Mouse (Mus musculus) cerebellum, adult 11-12 months (tissue): ENCODE results near the gene Ppp4r4.
A peak's percentile ranks its signal among the peaks of the same experiment; 100 is the strongest.
"Not testable (repeated sequence)": the region's sequence is repeated elsewhere in the genome, so short reads cannot be mapped to it uniquely, and the experiment has no call there.

Source experiments
- DNase-seq: peaks from one replicate; pipeline ENCODE4 v3.0.0; 2022

Ppp4r4 gene

GRCm38 (mm10) chr12:103540429-103540828 is 8.3 kb downstream of the Ppp4r4 start:
- DNase-seq, result no peak

DNA sequence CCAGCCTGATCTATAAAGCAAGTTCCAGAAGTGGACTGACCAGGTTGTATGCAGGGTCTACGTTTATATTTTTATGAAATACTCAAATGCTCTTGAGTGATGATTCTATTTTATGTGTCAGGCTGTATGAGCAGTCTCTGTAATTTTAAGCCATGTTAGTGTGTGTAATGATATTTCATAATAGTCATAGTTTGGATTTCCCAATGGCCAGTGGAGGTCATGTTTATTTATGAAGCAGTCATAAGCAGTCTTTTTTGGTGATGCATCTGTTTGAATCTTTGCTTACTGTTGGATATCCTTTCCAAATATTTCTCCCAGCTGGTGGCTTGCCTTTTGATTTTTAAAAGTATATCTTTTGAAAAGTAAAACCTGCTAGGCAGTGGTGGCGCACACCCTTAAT is 11.3 kb downstream of the Ppp4r4 start:
- no peak for DNase-seq

DNA sequence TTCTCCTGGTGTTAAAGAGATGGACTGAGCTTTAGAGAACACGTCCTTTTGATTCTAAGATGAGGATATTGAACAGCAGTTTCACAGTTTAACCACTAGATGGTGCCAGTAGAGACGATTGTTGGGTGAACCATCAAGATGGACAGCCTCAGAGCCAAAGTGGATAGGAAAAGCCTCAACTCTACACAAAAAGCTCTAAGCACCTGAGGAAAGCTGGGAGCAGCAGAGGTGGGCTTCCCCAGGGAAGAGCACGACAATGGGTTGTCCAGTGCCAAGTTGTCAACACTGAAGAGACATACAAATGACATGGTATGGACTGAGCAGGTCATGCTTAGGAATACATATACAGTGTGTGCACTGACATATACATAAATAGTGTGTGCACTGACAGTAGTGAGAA is 12.1 kb downstream of the Ppp4r4 start:
- no peak for DNase-seq

- DNase-seq, result no peak
Observed at GRCm38 (mm10) chr12:103547438-103547837, 15.4 kb downstream of the Ppp4r4 start.

- no peak for DNase-seq
Observed at GRCm38 (mm10) chr12:103548526-103548925, 16.4 kb downstream of the Ppp4r4 start.

DNA sequence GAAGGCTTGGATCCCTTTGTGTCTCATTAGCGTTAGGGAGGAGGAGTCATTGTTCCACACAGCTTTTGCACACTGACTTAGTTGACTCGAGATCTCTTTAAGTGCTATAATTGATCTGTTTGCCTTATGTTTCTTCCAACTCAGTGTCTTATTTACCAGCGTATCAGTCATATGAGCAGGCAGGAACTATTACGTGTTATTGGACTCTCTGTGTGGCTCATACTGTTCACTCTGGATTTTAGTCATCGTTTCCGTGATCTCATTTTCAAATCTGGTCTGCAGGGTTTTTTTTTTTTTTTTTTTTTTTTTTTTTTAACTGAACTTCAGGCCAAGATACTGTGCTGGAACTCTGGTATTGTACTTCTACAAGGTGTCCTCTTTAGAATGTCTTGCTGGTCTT is 18.0 kb downstream of the Ppp4r4 start:
- no peak for DNase-seq

DNA sequence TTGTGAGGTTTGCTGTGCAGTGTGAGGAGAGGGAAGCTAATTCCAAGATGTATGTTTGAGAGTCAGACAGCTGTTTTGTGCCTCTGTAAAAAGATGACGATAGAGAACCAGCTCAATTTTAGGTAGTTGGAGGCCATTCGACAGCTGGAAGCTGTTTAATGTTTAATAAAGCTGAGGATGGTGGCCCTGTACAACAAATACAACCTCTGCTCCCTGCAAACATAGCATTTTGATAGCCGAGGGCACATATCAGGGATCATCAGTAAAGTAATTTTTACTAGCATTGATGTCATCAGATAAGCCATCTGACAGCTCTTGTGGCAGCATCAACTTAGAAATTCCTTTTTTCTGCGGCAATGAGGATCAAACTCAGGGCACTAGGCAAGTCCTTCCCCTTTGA is 19.3 kb downstream of the Ppp4r4 start:
- DNase-seq, result no peak

GRCm38 (mm10) chr12:103552506-103552905 is 20.4 kb downstream of the Ppp4r4 start:
- no peak for DNase-seq

DNA sequence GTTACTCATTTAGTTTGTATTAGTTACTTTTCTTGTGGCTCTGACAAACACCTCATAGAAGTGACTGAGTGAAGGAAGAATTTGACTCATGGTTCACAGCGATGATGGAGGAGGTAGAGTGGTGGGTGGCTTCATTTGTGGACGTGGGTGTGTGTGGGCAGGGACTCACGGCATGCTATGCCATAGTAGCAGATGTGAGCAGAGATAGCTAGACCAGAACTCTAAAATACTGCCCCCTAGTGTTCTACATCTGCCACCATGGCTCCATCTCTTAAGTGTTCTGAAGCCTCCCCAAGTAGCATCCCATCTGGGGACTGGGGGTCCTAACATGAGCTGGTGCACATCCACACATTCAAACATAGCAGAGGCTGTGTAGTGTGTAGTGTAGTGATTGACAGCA is 21.4 kb downstream of the Ppp4r4 start:
- DNase-seq, result no peak

- DNase-seq, result no peak
Observed at GRCm38 (mm10) chr12:103556856-103557255, 24.8 kb downstream of the Ppp4r4 start.

DNA sequence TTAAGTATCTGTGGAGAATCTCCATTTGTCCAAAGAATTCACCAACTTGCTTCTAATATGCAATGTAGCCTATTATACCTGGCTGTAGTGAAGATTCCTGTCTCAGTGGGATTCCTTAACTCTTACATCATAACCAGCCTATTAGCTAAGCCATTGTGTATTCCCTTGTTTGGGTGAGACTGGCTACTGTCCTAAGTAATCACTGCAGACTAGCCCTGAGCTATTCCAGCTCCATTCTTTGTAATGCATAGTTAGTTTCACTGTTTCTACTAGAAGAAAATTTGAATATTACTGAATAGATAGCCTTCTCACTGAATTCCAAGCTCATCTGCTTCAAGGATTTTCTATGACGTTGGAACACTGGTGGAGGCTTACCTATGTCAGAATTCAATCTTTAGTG is 32.6 kb downstream of the Ppp4r4 start:
- no peak for DNase-seq

GRCm38 (mm10) chr12:103565151-103565550 is 33.1 kb downstream of the Ppp4r4 start:
- DNase-seq, result no peak

GRCm38 (mm10) chr12:103567129-103567528 is 35.0 kb downstream of the Ppp4r4 start:
- no peak for DNase-seq

DNA sequence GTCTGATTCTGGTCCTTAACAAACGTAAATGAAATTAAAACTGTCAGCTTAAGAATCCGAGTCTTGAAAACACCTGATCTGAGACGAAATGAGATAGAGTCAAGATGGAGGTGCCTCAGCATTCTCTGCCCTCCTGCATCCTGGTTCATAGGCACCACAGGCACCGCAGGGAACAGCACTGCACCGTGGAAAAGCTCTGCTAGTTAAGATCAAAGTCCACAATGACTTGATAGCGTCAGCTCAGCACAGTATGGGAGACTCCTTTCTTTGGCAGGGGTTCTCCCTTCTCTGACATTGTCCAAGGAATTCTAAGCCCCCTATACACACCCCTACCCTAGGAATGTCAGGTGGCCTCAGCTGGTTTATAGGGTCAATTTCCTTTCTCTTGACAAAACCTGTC is 37.6 kb downstream of the Ppp4r4 start:
- DNase-seq, result no peak

DNA sequence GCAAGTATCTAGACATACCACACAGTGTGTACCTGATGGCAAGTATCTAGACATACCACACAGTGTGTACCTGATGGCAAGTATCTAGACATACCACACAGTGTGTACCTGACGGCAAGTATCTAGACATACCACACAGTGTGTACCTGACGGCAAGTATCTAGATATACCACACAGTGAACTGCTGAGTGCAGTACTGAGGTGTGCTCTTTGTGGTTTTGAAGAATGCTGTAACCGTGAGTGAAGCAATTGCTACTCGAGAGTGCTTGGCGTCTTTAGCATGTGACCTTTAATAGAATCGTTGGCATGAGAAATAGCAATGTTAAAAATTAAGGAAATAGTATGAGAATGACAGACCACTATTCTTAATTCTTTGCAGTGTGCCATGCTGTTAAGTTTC is 46.1 kb downstream of the Ppp4r4 start:
- DNase-seq, result not testable (repeated sequence)

GRCm38 (mm10) chr12:103583771-103584170 is 51.7 kb downstream of the Ppp4r4 start:
- no peak for DNase-seq

DNA sequence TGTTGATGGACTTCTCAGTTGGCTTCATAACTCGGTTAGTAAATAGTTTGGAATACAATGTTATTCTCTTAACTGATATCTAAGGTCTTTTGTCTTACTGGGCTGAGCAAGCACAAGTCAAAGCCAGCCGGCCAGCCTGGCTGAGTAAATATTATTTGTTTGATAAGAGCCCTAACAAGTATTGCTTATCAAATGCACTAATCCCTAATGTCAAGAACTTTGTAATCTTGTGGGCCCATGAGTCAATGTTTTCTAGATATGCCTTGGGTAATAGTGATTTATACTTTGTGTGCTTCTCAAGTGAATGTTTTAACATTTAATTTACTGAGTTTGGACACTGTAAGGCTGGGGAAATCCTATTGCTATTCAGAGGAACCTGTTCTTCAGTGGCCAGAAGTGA is 66.3 kb downstream of the Ppp4r4 start:
- no peak for DNase-seq

DNA sequence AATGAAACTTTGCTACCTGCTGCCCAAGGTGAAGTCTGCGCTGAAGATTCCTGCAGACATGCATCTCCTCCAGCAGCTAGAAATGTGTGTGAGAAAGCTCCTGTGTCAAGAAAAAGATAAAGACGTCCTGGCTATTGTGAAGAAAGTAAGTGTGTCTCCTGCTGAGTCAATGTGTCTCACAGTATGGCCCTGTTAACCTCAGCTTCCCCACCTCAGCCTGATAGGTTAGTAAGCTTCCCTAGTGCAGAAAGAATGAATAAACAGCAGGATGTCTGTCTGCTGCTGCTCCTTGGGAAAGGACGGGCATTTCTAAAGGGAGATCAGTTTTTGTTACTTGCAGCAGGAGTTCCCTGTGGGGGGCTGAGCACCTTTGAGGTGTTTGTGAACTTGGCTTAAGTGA is 68.3 kb downstream of the Ppp4r4 start:
- no peak for DNase-seq

GRCm38 (mm10) chr12:103601839-103602238 is 69.8 kb downstream of the Ppp4r4 start:
- DNase-seq, result no peak

DNA sequence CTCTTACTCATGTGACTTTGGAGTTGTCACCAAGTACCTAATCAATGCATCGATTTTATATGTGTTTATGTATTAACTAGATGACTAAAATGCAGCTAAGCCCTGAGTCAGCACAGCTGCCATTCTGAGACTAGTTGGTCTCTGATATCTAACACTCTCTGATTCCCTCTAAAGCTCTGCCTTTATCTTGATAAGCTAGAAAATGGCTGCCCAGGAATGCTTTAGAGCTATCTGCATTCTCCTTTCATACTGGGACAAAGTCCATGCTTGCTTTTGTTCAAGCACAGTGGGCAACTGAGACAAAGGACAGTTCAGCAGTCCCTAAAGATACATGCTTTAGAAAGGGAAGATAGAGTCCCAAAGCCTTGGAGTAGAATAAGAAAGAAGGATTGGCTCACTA is 83.1 kb downstream of the Ppp4r4 start:
- no peak for DNase-seq

- DNase-seq, result no peak
Observed at GRCm38 (mm10) chr12:103615734-103616133, 83.7 kb downstream of the Ppp4r4 start.

GRCm38 (mm10) chr12:103616860-103617261 is 84.8 kb downstream of the Ppp4r4 start:
- no peak for DNase-seq

DNA sequence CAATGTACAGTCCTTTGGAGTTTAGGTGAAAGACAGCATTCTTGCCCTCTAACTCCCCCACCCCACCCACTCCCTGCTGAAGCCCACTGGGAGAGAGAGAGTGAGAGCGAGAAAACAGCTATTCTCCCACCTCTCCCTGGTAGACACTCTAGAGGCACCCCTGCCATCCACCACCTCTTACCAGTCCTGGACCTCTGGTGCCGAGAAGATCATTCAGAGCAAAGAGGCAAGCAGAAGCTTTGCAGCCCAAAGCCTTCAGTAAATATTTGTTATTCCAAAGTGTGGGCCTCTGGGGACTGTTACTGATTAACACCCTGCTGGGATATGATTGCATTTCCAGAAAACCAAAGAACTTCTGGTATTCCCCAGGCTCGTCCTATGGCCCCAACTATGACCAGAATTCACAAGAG is 99.1 kb downstream of the Ppp4r4 start, which contains the start of gene Serpina10:
Serpina10 (minus strand) TSS at position 242 of the 410 bp plus-strand sequence.
- no peak for DNase-seq

DNA sequence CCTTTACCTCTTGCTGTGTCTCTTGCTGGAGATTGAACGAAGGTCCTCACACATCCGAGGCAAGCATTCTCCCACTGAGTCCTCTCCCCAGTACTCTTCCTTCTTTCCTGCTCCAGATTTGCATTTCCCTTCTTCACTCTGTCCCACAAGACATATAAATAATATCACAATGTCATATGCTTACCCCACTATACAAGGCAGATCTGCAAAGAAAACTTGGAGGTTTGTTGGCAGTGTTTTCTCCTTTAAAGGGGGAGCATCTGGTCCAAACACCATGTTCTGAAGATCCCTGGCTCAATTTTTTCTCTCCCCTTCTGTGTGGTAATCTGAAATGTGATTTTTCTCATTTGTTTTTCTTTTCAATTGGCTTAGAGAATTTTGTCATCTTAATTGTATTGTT is 102.3 kb downstream of the Ppp4r4 start:
- no peak for DNase-seq

- DNase-seq, result no peak
Observed at GRCm38 (mm10) chr12:103635846-103636245, 103.8 kb downstream of the Ppp4r4 start.

DNA sequence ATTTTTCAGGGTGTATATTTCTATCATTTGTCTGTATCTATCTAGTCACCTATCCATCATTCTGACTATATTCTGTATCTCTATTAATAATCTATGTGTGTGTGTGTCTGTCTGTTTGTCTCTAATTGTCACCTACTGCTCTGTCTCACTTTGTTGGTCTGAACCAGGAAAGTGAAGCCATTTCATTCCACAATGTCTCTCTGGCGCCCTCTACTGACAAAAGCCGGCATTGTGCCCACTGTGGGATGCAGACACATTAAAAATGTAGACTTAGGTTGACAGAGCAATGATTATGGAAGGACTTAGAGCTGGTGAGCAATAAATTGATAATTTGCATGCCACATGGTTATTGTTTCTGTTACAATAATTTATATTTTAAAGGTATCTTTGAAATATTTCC is 111.3 kb downstream of the Ppp4r4 start:
- DNase-seq, result peak; percentile 22
